Mouse (Mus musculus) embryonic fibroblast, embryonic 13.5 days (primary cell): ENCODE data around the gene Mrpl20.

Source experiments
- CTCF ChIP-seq: IDR thresholded peaks from 2 replicates; pipeline ENCODE4 v1.5.1; 2011; ENCODE audit warnings: mild to moderate bottlenecking, control low read depth, low read length, moderate library complexity, borderline replicate concordance; ENCODE audit not compliant: insufficient read depth
- POLR2A ChIP-seq: IDR thresholded peaks from 2 replicates; pipeline ENCODE4 v1.6.1; 2011; ENCODE audit warnings: low read depth, mild to moderate bottlenecking, control low read depth, low read length, moderate library complexity

- TF ChIP-seq CTCF = no peak
- peak; percentile 89 for TF ChIP-seq POLR2A
These were observed 41.9 kb upstream of the Mrpl20 start, which contains the start of gene Atad3a for GRCm38 (mm10) chr4:155760613-155761355.
